Mouse (Mus musculus) neural tube, embryonic 13.5 days (tissue): ENCODE results near the gene Gm20388. TPM values are rescaled to one million over a fixed set of nuclear protein-coding genes. Genes with fewer than 3 reads are reported as not detected.
"Not testable (repeated sequence)": the region's sequence is repeated elsewhere in the genome, so short reads cannot be mapped to it uniquely, and the experiment has no call there.

ENCODE experiments used
- ATAC-seq: fragments of 200-750 bp; cut with Nextera tagmentation; 2 replicates; pipeline ENCODE4 v1.8.0; 2017; ENCODE audit warnings: low read depth, mild to moderate bottlenecking, moderate TSS enrichment, moderate library complexity
- H3K27ac ChIP-seq: fragments of 300-500 bp; sonication (generic); replicated peaks from 2 replicates; pipeline ENCODE4 v1.5.1; 2015; ENCODE audit warnings: moderate library complexity, mild to moderate bottlenecking, inconsistent platforms
- H3K27me3 ChIP-seq: fragments of 300-500 bp; sonication (generic); 2 replicates; pipeline ENCODE4 v1.6.1; 2015; ENCODE audit warnings: mild to moderate bottlenecking, inconsistent platforms
- H3K36me3 ChIP-seq: fragments of 300-500 bp; sonication (generic); 2 replicates; pipeline ENCODE4 v1.6.1; 2015; ENCODE audit warnings: mild to moderate bottlenecking, inconsistent platforms
- H3K4me1 ChIP-seq: fragments of 300-500 bp; sonication (generic); replicated peaks from 2 replicates; pipeline ENCODE4 v1.6.1; 2015; ENCODE audit warnings: inconsistent platforms
- H3K4me2 ChIP-seq: fragments of 300-500 bp; sonication (generic); 2 replicates; pipeline ENCODE4 v1.6.1; 2015; ENCODE audit warnings: inconsistent platforms, mild to moderate bottlenecking, moderate library complexity
- H3K4me3 ChIP-seq: fragments of 300-500 bp; sonication (generic); 2 replicates; pipeline ENCODE4 v1.5.1; 2015; ENCODE audit warnings: mild to moderate bottlenecking, inconsistent platforms
- H3K9ac ChIP-seq: fragments of 300-500 bp; sonication (generic); 2 replicates; pipeline ENCODE4 v1.6.1; 2015; ENCODE audit warnings: moderate library complexity, mild to moderate bottlenecking, inconsistent platforms
- H3K9me3 ChIP-seq: fragments of 300-500 bp; sonication (generic); 2 replicates; pipeline ENCODE4 v1.6.1; 2016; ENCODE audit warnings: inconsistent platforms
- WGBS: fragments of 180-500 bp; shearing (Covaris S2); methylation state at CpG from one replicate; pipeline ENCODE4 v1.1.7; 2015; 5-methylcytosine and 5-hydroxymethylcytosine counted together
- polyA plus RNA-seq: library from polyadenylated mRNA; unstranded; fragments of >200 nt; fragmentation: Nextera tagmentation; extraction: Ambion mirVana; gene quantifications from 2 replicates; pipeline ENCODE4 v1.2.1, GENCODE M21; 2015

Gene Gm20388
- polyA plus RNA-seq, 1 experiment from 2014 or later, result 0.27 TPM

- H3K36me3 ChIP-seq, result no peaks in the 10 kb centered on the region
- no peak overlapping the region for H3K27ac ChIP-seq
- peaks cover 43% of the 10 kb centered on the region for H3K4me1 ChIP-seq
- no peaks in the 10 kb centered on the region for H3K9me3 ChIP-seq
- no peak overlapping the region for H3K4me3 ChIP-seq
- no peaks in the 10 kb centered on the region for H3K27me3 ChIP-seq
- peak; percentile 20; the same call in 1 of the 2 replicates for ATAC-seq
- no peak overlapping the region for H3K4me2 ChIP-seq
- H3K9ac ChIP-seq, result no peak overlapping the region
- 85% methylated on average over 11 of the region's 11 CpGs for WGBS
Measured at GRCm38 (mm10) chr8:120329030-120329748, 418.5 kb downstream of the Gm20388 start.

GRCm38 (mm10) chr8:120331027-120331426, 420.4 kb downstream of the Gm20388 start:
- no peak overlapping the region for H3K4me2 ChIP-seq
- no peak for ATAC-seq
- no peak overlapping the region for H3K4me3 ChIP-seq
- WGBS, result 76% methylated on average over 7 of the region's 7 CpGs
- no peak overlapping the region for H3K9ac ChIP-seq
- no peaks in the 10 kb centered on the region for H3K36me3 ChIP-seq
- no peak overlapping the region for H3K27ac ChIP-seq
- peaks cover 46% of the 10 kb centered on the region for H3K4me1 ChIP-seq
- no peaks in the 10 kb centered on the region for H3K27me3 ChIP-seq
- H3K9me3 ChIP-seq, result no peaks in the 10 kb centered on the region

- Histone ChIP-seq H3K4me2 (no peak overlapping the region), H3K4me3 (no peak overlapping the region), H3K36me3 (no peaks in the 10 kb centered on the region), H3K9ac (no peak overlapping the region), H3K4me1 (peaks cover 58% of the 10 kb centered on the region), H3K9me3 (no peaks in the 10 kb centered on the region), H3K27ac (no peak overlapping the region), H3K27me3 (no peaks in the 10 kb centered on the region)
- 71% methylated on average over 16 of the region's 16 CpGs for WGBS
- ATAC-seq, result no peak
Measured at GRCm38 (mm10) chr8:120332379-120333229, 422.0 kb downstream of the Gm20388 start.

- peaks cover 52% of the 10 kb centered on the region for H3K4me1 ChIP-seq
- 96% methylated on average over 4 of the region's 4 CpGs for WGBS
- H3K9me3 ChIP-seq, result no peaks in the 10 kb centered on the region
Measured at GRCm38 (mm10) chr8:120333681-120334080, 423.0 kb downstream of the Gm20388 start.

GRCm38 (mm10) chr8:120334261-120334660, 423.6 kb downstream of the Gm20388 start:
- H3K4me2 ChIP-seq, H3K4me3 ChIP-seq, H3K27me3 ChIP-seq, H3K36me3 ChIP-seq, H3K9me3 ChIP-seq, ATAC-seq: not testable (repeated sequence)
- 63% methylated on average over 3 of the region's 3 CpGs for WGBS
- H3K27ac ChIP-seq, result peak overlapping the region; percentile 95
- peak overlapping the region; percentile 58 for H3K9ac ChIP-seq
- H3K4me1 ChIP-seq, result peaks cover 52% of the 10 kb centered on the region

More at GRCm38 (mm10) chr8:120333681-120334080, 423.0 kb downstream of the Gm20388 start:
- H3K9ac ChIP-seq, result no peak overlapping the region
- H3K4me3 ChIP-seq, result no peak overlapping the region
- H3K4me2 ChIP-seq, result no peak overlapping the region
- no peak overlapping the region for H3K27ac ChIP-seq
- no peaks in the 10 kb centered on the region for H3K27me3 ChIP-seq
- H3K36me3 ChIP-seq, result no peaks in the 10 kb centered on the region
- ATAC-seq, result no peak

- 6% methylated on average over 5 of the region's 5 CpGs for WGBS
- Histone ChIP-seq H3K27ac (peak overlapping the region; percentile 95), H3K4me3 (no peak overlapping the region), H3K27me3 (no peaks in the 10 kb centered on the region), H3K36me3 (no peaks in the 10 kb centered on the region), H3K4me1 (peaks cover 53% of the 10 kb centered on the region), H3K4me2 (peak overlapping the region; percentile 33), H3K9me3 (no peaks in the 10 kb centered on the region), H3K9ac (peak overlapping the region; percentile 63)
- peak; percentile 48; the same call in 1 of the 2 replicates for ATAC-seq
Measured at GRCm38 (mm10) chr8:120334878-120335261, 424.2 kb downstream of the Gm20388 start.

GRCm38 (mm10) chr8:120335262-120336086, 424.8 kb downstream of the Gm20388 start:
- peak overlapping the region; percentile 63 for H3K9ac ChIP-seq
- 2% methylated on average over 17 of the region's 17 CpGs for WGBS
- H3K9me3 ChIP-seq, result no peaks in the 10 kb centered on the region
- H3K36me3 ChIP-seq, result no peaks in the 10 kb centered on the region
- peak; percentile 68 for ATAC-seq
- peaks cover 59% of the 10 kb centered on the region for H3K4me1 ChIP-seq
- H3K27me3 ChIP-seq, result no peaks in the 10 kb centered on the region
- H3K4me3 ChIP-seq, result no peak overlapping the region
- H3K27ac ChIP-seq, result peak overlapping the region; percentile 95
- H3K4me2 ChIP-seq, result peak overlapping the region; percentile 33

- H3K27ac ChIP-seq, result peak overlapping the region; percentile 95
- H3K27me3 ChIP-seq, result no peaks in the 10 kb centered on the region
- peaks cover 64% of the 10 kb centered on the region for H3K4me1 ChIP-seq
- 2% methylated on average over 9 of the region's 9 CpGs for WGBS
- H3K36me3 ChIP-seq, result no peaks in the 10 kb centered on the region
- ATAC-seq, result peak; percentile 37; the same call in 1 of the 2 replicates
- H3K4me3 ChIP-seq, result no peak overlapping the region
- peak overlapping the region; percentile 33 for H3K4me2 ChIP-seq
- H3K9ac ChIP-seq, result peak overlapping the region; percentile 63
- H3K9me3 ChIP-seq, result no peaks in the 10 kb centered on the region
Measured at GRCm38 (mm10) chr8:120336087-120336380, 425.4 kb downstream of the Gm20388 start.

- H3K27ac ChIP-seq, result peak overlapping the region; percentile 95
- ATAC-seq, result no peak
- H3K9me3 ChIP-seq, result no peaks in the 10 kb centered on the region
- H3K4me3 ChIP-seq, result no peak overlapping the region
- H3K36me3 ChIP-seq, result no peaks in the 10 kb centered on the region
- WGBS, result 59% methylated on average over 5 of the region's 5 CpGs
- H3K27me3 ChIP-seq, result no peaks in the 10 kb centered on the region
- H3K4me1 ChIP-seq, result peaks cover 73% of the 10 kb centered on the region
- H3K9ac ChIP-seq, result no peak overlapping the region
- no peak overlapping the region for H3K4me2 ChIP-seq
Measured at GRCm38 (mm10) chr8:120336909-120337555, 426.4 kb downstream of the Gm20388 start.

- Histone ChIP-seq H3K27ac (no peak overlapping the region), H3K9me3 (no peaks in the 10 kb centered on the region), H3K4me1 (peaks cover 73% of the 10 kb centered on the region), H3K27me3 (no peaks in the 10 kb centered on the region), H3K4me3 (no peak overlapping the region), H3K4me2 (no peak overlapping the region), H3K9ac (no peak overlapping the region), H3K36me3 (no peaks in the 10 kb centered on the region)
- 22% methylated on average over 5 of the region's 5 CpGs for WGBS
- ATAC-seq, result no peak
Measured at GRCm38 (mm10) chr8:120337627-120338026, 427.0 kb downstream of the Gm20388 start.

- peaks cover 82% of the 10 kb centered on the region for H3K4me1 ChIP-seq
- H3K27ac ChIP-seq, result no peak overlapping the region
- no peak overlapping the region for H3K4me3 ChIP-seq
- no peaks in the 10 kb centered on the region for H3K9me3 ChIP-seq
- no peak for ATAC-seq
- no peaks in the 10 kb centered on the region for H3K36me3 ChIP-seq
- H3K4me2 ChIP-seq, result no peak overlapping the region
- H3K27me3 ChIP-seq, result no peaks in the 10 kb centered on the region
- no peak overlapping the region for H3K9ac ChIP-seq
- 94% methylated on average over 7 of the region's 7 CpGs for WGBS
Measured at GRCm38 (mm10) chr8:120338678-120339077, 428.0 kb downstream of the Gm20388 start.
